ENCODE assay signal across 9 mouse cellular contexts in the genomic region with DNA sequence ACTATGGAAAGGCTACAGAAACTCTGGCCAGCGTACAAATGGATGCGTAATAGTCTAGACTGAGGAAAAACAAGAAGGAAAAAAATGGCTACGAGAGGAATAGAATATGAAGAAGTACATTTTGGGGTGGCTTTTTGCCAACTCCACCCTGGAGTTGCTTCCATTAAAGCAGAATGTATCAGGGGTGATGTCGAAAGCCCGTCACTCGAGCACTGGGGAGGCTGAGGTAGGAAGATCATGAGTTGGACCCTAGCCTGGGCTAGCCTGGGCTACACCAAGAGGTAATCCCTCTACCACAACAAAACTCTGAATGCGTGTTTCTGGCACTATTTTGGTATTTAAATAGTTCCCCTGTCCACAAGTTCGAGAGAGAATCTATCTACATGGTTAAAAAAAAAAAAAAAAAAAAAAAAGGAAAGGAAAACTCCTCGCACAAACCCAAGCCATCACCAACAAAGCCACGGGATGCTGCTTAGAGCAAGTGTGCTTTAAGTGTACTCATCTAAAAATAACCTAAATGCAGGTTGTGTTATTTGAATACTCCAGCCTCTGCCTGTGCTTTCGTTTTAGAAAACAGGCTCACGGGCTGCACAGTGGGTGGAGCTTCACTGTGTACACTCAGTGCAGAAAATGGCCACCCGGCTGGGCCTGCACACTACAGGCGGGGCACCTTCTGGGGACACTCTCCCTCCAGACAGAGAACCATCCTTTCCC. TPM values are rescaled to one million over a fixed set of nuclear protein-coding genes. Genes with fewer than 3 reads are reported as not detected.
DNase-seq lines count a peak whose midpoint lies in the region; ATAC-seq and TF ChIP-seq lines count a peak whose summit lies in the region.
"Had no signal": no experiment of that assay in that cellular context is flagged by ENCODE, and none has a peak within 500 bp of the region (broad histone marks: within the 10 kb centered on the region; RNA-seq: fewer than 3 reads in every experiment).

No protein-coding gene starts in this region.

- H3K9me3 ChIP-seq in heart, embryonic 15.5 days (replicated peaks), result no peaks in the 10 kb centered on the region
- no peaks in the 10 kb centered on the region for H3K9me3 ChIP-seq in hindbrain, embryonic 11.5 days (ENCODE audit: control insufficient read depth, low read length)
- H3K9me3 ChIP-seq: embryonic facial prominence, embryonic 12.5 days had no signal

- no peaks in the 10 kb centered on the region for H3K27me3 ChIP-seq in heart, embryonic 15.5 days
- no peaks in the 10 kb centered on the region for H3K27me3 ChIP-seq in splenic B cell, adult 2 months (ENCODE audit: control insufficient read depth, insufficient read depth, low read length, poor library complexity, severe bottlenecking)
- H3K27me3 ChIP-seq in hindbrain, embryonic 11.5 days (ENCODE audit: control insufficient read depth, insufficient read depth, low read length), result no peaks in the 10 kb centered on the region
- H3K27me3 ChIP-seq: embryonic facial prominence, embryonic 12.5 days had no signal

- H3K4me3 ChIP-seq in heart, embryonic 15.5 days, result no peak overlapping the region
- no peak overlapping the region for H3K4me3 ChIP-seq in lung, adult 2 months (replicated peaks; ENCODE audit: extremely low read depth, low read depth, low read length)
- no peak overlapping the region for H3K4me3 ChIP-seq in hindbrain, embryonic 11.5 days (ENCODE audit: low read depth, low read length)
- H3K4me3 ChIP-seq: embryonic facial prominence, embryonic 12.5 days had no signal

- peaks cover 55% of the 10 kb centered on the region for H3K4me1 ChIP-seq in heart, embryonic 15.5 days (replicated peaks)
- peaks cover 12% of the 10 kb centered on the region for H3K4me1 ChIP-seq in lung, adult 2 months (ENCODE audit: control insufficient read depth, insufficient read depth, low read length)
- H3K4me1 ChIP-seq in hindbrain, embryonic 11.5 days (replicated peaks; ENCODE audit: control insufficient read depth, insufficient read depth, low read length), result no peaks in the 10 kb centered on the region

- peak; percentile 46 for DNase-seq in right cerebral cortex, adult 18-20 months
- DNase-seq in right cerebral cortex, postnatal 10 days (ENCODE audit: low spot score in 2 of 2), result no peak
- peak; percentile 75 for DNase-seq in brain, adult 2 months (ENCODE audit: low read depth, low spot score)
- DNase-seq in lung, adult 2 months, result no peak
- DNase-seq in splenic B cell, adult 2 months (ENCODE audit: low read depth, low spot score), result peak; percentile 62
- no peak for DNase-seq in hindbrain, embryonic 11.5 days (ENCODE audit: low spot score)
- DNase-seq in embryo, embryonic 10.5 days (ENCODE audit: low spot score), result no peak

- no peak overlapping the region for H3K9ac ChIP-seq in heart, embryonic 15.5 days
- no peak overlapping the region for H3K9ac ChIP-seq in hindbrain, embryonic 11.5 days (ENCODE audit: low read depth, low read length)
- H3K9ac ChIP-seq: embryonic facial prominence, embryonic 12.5 days had no signal

- peak; percentile 11; the same call in 1 of the 2 replicates for TF ChIP-seq POLR2A in lung, adult 2 months (IDR thresholded peaks at IDR 0.05; ENCODE audit: borderline replicate concordance, extremely low read depth, low read depth, low read length)

- peak overlapping the region; percentile 87 for H3K27ac ChIP-seq in heart, embryonic 15.5 days
- H3K27ac ChIP-seq in hindbrain, embryonic 11.5 days (ENCODE audit: low read depth, low read length), result no peak overlapping the region
- H3K27ac ChIP-seq: embryonic facial prominence, embryonic 12.5 days had no signal

- no peak for TF ChIP-seq CTCF in lung, adult 2 months (IDR thresholded peaks at IDR 0.05; ENCODE audit: insufficient read depth, low read length)

- 63% methylated on average over 14 of the region's 14 CpGs for WGBS in heart, embryonic 15.5 days
- WGBS in lung, adult 2 months, result 56% methylated on average over 14 of the region's 14 CpGs
- WGBS in hindbrain, embryonic 11.5 days, result 87% methylated on average over 14 of the region's 14 CpGs

- H3K4me2 ChIP-seq in heart, embryonic 15.5 days, result peak overlapping the region; percentile 46
- H3K4me2 ChIP-seq in hindbrain, embryonic 11.5 days (replicated peaks; ENCODE audit: low read depth, low read length), result no peak overlapping the region
- H3K4me2 ChIP-seq: embryonic facial prominence, embryonic 12.5 days had no signal

- 0 out of 2 replicates have a peak, but pooled peaks have one; percentile 72 for ATAC-seq in heart, embryonic 15.5 days (replicated peaks; ENCODE audit: insufficient number of reproducible peaks, insufficient read depth, low FRiP score, low read depth)
- no peak for ATAC-seq in hindbrain, embryonic 11.5 days (ENCODE audit: low FRiP score)

- H3K36me3 ChIP-seq in heart, embryonic 15.5 days, result peaks cover 3% of the 10 kb centered on the region; the same call in 1 of the 2 replicates
- H3K36me3 ChIP-seq in splenic B cell, adult 2 months (ENCODE audit: control insufficient read depth, insufficient read depth, low read length, poor library complexity, severe bottlenecking), result no peaks in the 10 kb centered on the region; the same call in 1 of the 2 replicates
- no peaks in the 10 kb centered on the region for H3K36me3 ChIP-seq in hindbrain, embryonic 11.5 days (ENCODE audit: control insufficient read depth, insufficient read depth, low read length)
- H3K36me3 ChIP-seq: embryonic facial prominence, embryonic 12.5 days had no signal

RNA-seq across cellular contexts. Expression of gene Zbtb38, which starts 39.7 kb away (rescaled TPM):
- polyA plus RNA-seq in heart, embryonic 15.5 days (2015; fragmentation: Nextera tagmentation; extraction: Ambion mirVana), result 28.7 and 29.8 TPM in 2 replicates
- polyA plus RNA-seq in lung, adult 2 months (2012; rRNA removed), result 15.0 and 16.1 TPM in 2 replicates
- polyA plus RNA-seq in hindbrain, embryonic 11.5 days (2014; fragmentation: Nextera tagmentation; extraction: Ambion mirVana), result 11.1 and 14.3 TPM in 2 replicates

Comparison
In these comparisons a context has a peak if more than half of its experiments do, and no peak if none do; other contexts are left out.
1. DNase-seq: peak in right cerebral cortex, adult 18-20 months (single experiment), brain, adult 2 months (single experiment) and splenic B cell, adult 2 months (single experiment); none in right cerebral cortex, postnatal 10 days (0 of 2), lung, adult 2 months (single experiment), hindbrain, embryonic 11.5 days (single experiment) and embryo, embryonic 10.5 days (single experiment).